ENCODE assay signal across 8 mouse cellular contexts in genomic region chr10:95514656-95515292, GRCm38 (mm10). TPM values are rescaled to one million over a fixed set of nuclear protein-coding genes. Genes with fewer than 3 reads are reported as not detected.
DNase-seq lines count a peak whose midpoint lies in the region; ATAC-seq and TF ChIP-seq lines count a peak whose summit lies in the region.

Gene Ube2n (plus strand): TSS chr10:95515145.

- H3K79me2 ChIP-seq in C2C12 (ENCODE audit: control insufficient read depth, insufficient read depth): peaks cover 54% of the 10 kb centered on the region
- H3K79me2 ChIP-seq in liver, adult 2 months (ENCODE audit: control insufficient read depth, insufficient read depth, low read length): peaks cover 9% of the 10 kb centered on the region; the same call in 1 of the 2 replicates
- H3K79me2 ChIP-seq in myocyte (ENCODE audit: control insufficient read depth, insufficient read depth): peaks cover 43% of the 10 kb centered on the region

- peak; percentile 95 for ATAC-seq in heart, embryonic 11.5 days (replicated peaks; ENCODE audit: insufficient number of reproducible peaks, low FRiP score, low TSS enrichment)
- peak; percentile 98 for ATAC-seq in kidney, embryonic 16.5 days (ENCODE audit: low FRiP score, low TSS enrichment)

- H3K36me3 ChIP-seq in C2C12 (ENCODE audit: control insufficient read depth, insufficient read depth): peaks cover 30% of the 10 kb centered on the region
- H3K36me3 ChIP-seq in erythroblast, embryonic 14.5 days (ENCODE audit: control insufficient read depth): peaks cover 16% of the 10 kb centered on the region
- no peaks in the 10 kb centered on the region for H3K36me3 ChIP-seq in heart, embryonic 11.5 days (ENCODE audit: control insufficient read depth, insufficient read depth, low read length)
- no peaks in the 10 kb centered on the region for H3K36me3 ChIP-seq in kidney, embryonic 16.5 days (ENCODE audit: insufficient read depth, low read length)
- H3K36me3 ChIP-seq in liver, adult 2 months (ENCODE audit: control insufficient read depth, insufficient read depth, low read length): no peaks in the 10 kb centered on the region
- peaks cover 4% of the 10 kb centered on the region for H3K36me3 ChIP-seq in myocyte (ENCODE audit: control insufficient read depth, insufficient read depth)
- H3K36me3 ChIP-seq in splenic B cell, adult 2 months (ENCODE audit: control insufficient read depth, insufficient read depth, low read length, poor library complexity, severe bottlenecking): no peaks in the 10 kb centered on the region

- peaks cover 3% of the 10 kb centered on the region; the same call in 1 of the 2 replicates for H3K9me3 ChIP-seq in erythroblast, embryonic 14.5 days (ENCODE audit: control insufficient read depth, low read length)
- H3K9me3 ChIP-seq in heart, embryonic 11.5 days (replicated peaks; ENCODE audit: control insufficient read depth, low read length): no peaks in the 10 kb centered on the region
- no peaks in the 10 kb centered on the region for H3K9me3 ChIP-seq in kidney, embryonic 16.5 days (ENCODE audit: low read length)

- peak within 1 kb of the TSS; percentile 96 for H3ac ChIP-seq in C2C12 (ENCODE audit: control insufficient read depth, insufficient read length, low read depth)
- peak within 1 kb of the TSS; percentile 89 for H3ac ChIP-seq in myocyte (ENCODE audit: control insufficient read depth, insufficient read length)

- peaks cover 48% of the 10 kb centered on the region for H3K79me3 ChIP-seq in C2C12 (ENCODE audit: low read depth)

- no peaks in the 10 kb centered on the region for H3K27me3 ChIP-seq in C2C12 (ENCODE audit: control insufficient read depth, insufficient read depth, insufficient read length)
- H3K27me3 ChIP-seq in erythroblast, embryonic 14.5 days (ENCODE audit: control insufficient read depth): no peaks in the 10 kb centered on the region; the same call in 1 of the 2 replicates
- no peaks in the 10 kb centered on the region for H3K27me3 ChIP-seq in heart, embryonic 11.5 days (ENCODE audit: control insufficient read depth, insufficient read depth, low read length)
- no peaks in the 10 kb centered on the region for H3K27me3 ChIP-seq in kidney, embryonic 16.5 days (ENCODE audit: insufficient read depth, low read length)
- no peaks in the 10 kb centered on the region for H3K27me3 ChIP-seq in liver, adult 2 months (ENCODE audit: control insufficient read depth, insufficient read depth, low read length)
- no peaks in the 10 kb centered on the region for H3K27me3 ChIP-seq in myocyte (ENCODE audit: control insufficient read depth, insufficient read depth, insufficient read length)
- H3K27me3 ChIP-seq in splenic B cell, adult 2 months (ENCODE audit: control insufficient read depth, insufficient read depth, low read length, poor library complexity, severe bottlenecking): no peaks in the 10 kb centered on the region

- TF ChIP-seq POLR2A in brain, embryonic 14.5 days (IDR thresholded peaks at IDR 0.05; ENCODE audit: borderline replicate concordance, extremely low read depth, insufficient read depth, insufficient read length, poor library complexity, severe bottlenecking): peak; percentile 91
- TF ChIP-seq POLR2A in liver, adult 2 months (IDR thresholded peaks at IDR 0.05; ENCODE audit: extremely low read depth, insufficient read depth, low read length): peak; percentile 74
- TF ChIP-seq POLR2A in myocyte (IDR thresholded peaks at IDR 0.05; ENCODE audit: insufficient read length, low read depth): peak; percentile 89

- DNase-seq in brain, embryonic 14.5 days (ENCODE audit: low read depth): peak; percentile 100
- peak; percentile 90 for DNase-seq in liver, adult 2 months (ENCODE audit: extremely low read depth, low read depth, low spot score)
- DNase-seq in splenic B cell, adult 2 months (ENCODE audit: low read depth, low spot score): peak; percentile 96

- peak within 1 kb of the TSS; percentile 96 for H3K4me3 ChIP-seq in C2C12 (ENCODE audit: insufficient read depth, poor library complexity, severe bottlenecking)
- H3K4me3 ChIP-seq in erythroblast, embryonic 14.5 days (replicated peaks): peak within 1 kb of the TSS; percentile 97
- peak within 1 kb of the TSS; percentile 99 for H3K4me3 ChIP-seq in heart, embryonic 11.5 days (ENCODE audit: low read depth, low read length)
- peak within 1 kb of the TSS; percentile 95 for H3K4me3 ChIP-seq in kidney, embryonic 16.5 days (ENCODE audit: low read length)
- H3K4me3 ChIP-seq in liver, adult 2 months (ENCODE audit: insufficient read depth, low read depth, low read length): peak within 1 kb of the TSS; percentile 75
- H3K4me3 ChIP-seq in myocyte: peak within 1 kb of the TSS; percentile 65

- H3K4me1 ChIP-seq in erythroblast, embryonic 14.5 days (ENCODE audit: control insufficient read depth): peaks cover 39% of the 10 kb centered on the region
- H3K4me1 ChIP-seq in heart, embryonic 11.5 days (ENCODE audit: control insufficient read depth, insufficient read depth, low read length): peaks cover 8% of the 10 kb centered on the region; the same call in 1 of the 2 replicates
- peaks cover 13% of the 10 kb centered on the region for H3K4me1 ChIP-seq in kidney, embryonic 16.5 days (ENCODE audit: insufficient read depth, low read length)
- H3K4me1 ChIP-seq in liver, adult 2 months (ENCODE audit: control insufficient read depth, insufficient read depth, low read length): peaks cover 5% of the 10 kb centered on the region

- H3K9ac ChIP-seq in heart, embryonic 11.5 days (ENCODE audit: low read depth, low read length): peak within 1 kb of the TSS; percentile 99
- H3K9ac ChIP-seq in kidney, embryonic 16.5 days (replicated peaks; ENCODE audit: low read length): peak within 1 kb of the TSS; percentile 98
- H3K9ac ChIP-seq in liver, adult 2 months (ENCODE audit: low read depth, low read length): peak within 1 kb of the TSS; percentile 83

- peak within 1 kb of the TSS; percentile 98 for H3K27ac ChIP-seq in heart, embryonic 11.5 days (ENCODE audit: low read depth, low read length)
- peak within 1 kb of the TSS; percentile 99 for H3K27ac ChIP-seq in kidney, embryonic 16.5 days (ENCODE audit: low read length)
- H3K27ac ChIP-seq in liver, adult 2 months (replicated peaks; ENCODE audit: insufficient read depth, low read depth, low read length): peak within 1 kb of the TSS; percentile 82

- no peak for TF ChIP-seq CTCF in C2C12 (IDR thresholded peaks at IDR 0.05; ENCODE audit: control insufficient read depth, insufficient read depth, insufficient read length)
- no peak for TF ChIP-seq CTCF in brain, embryonic 14.5 days (IDR thresholded peaks at IDR 0.05; ENCODE audit: borderline replicate concordance, extremely low read depth, insufficient read depth, insufficient read length)
- no peak for TF ChIP-seq CTCF in liver, adult 2 months (IDR thresholded peaks at IDR 0.05; ENCODE audit: low read depth, low read length)

- peak within 1 kb of the TSS; percentile 67 for H3K4me2 ChIP-seq in heart, embryonic 11.5 days
- H3K4me2 ChIP-seq in kidney, embryonic 16.5 days (replicated peaks; ENCODE audit: low read depth, low read length): peak within 1 kb of the TSS; percentile 70
- H3K4me2 ChIP-seq in myocyte (ENCODE audit: low read depth): peak within 1 kb of the TSS; percentile 92

- under 1% methylated on average over 81 of the region's 81 CpGs for WGBS in heart, embryonic 11.5 days (ENCODE audit: insufficient replicate concordance)
- under 1% methylated on average over 81 of the region's 81 CpGs for WGBS in kidney, embryonic 16.5 days
- under 1% methylated on average over 75 of the region's 81 CpGs for WGBS in liver, adult 2 months

TF ChIP-seq in C2C12, 6 proteins besides CTCF, POLR2A, EP300 and RAD21:
- no peak for TF ChIP-seq MYOG (IDR thresholded peaks at IDR 0.05; ENCODE audit: control insufficient read depth, extremely low read depth, insufficient read length)
- TF ChIP-seq MAX (IDR thresholded peaks at IDR 0.05): peak; percentile 77

TF ChIP-seq in myocyte, 11 proteins besides CTCF, POLR2A, EP300 and RAD21:
- TF ChIP-seq CEBPB (IDR thresholded peaks at IDR 0.05; ENCODE audit: insufficient read depth, poor library complexity, severe bottlenecking) (no peak), REST (IDR thresholded peaks at IDR 0.05; ENCODE audit: insufficient read depth, insufficient read length) (peak; percentile 49), TCF3 (IDR thresholded peaks at IDR 0.05; ENCODE audit: insufficient read length, low read depth) (no peak), MYOD1 (IDR thresholded peaks at IDR 0.05; ENCODE audit: control insufficient read depth in 1 of 3, insufficient read length in 2 of 3, low read depth in 2 of 3) (peak in 1 of 3 experiments; percentile 0), POLR2AphosphoS2 (IDR thresholded peaks at IDR 0.05; ENCODE audit: insufficient read length, low read depth) (peak; percentile 89), TCF12 (IDR thresholded peaks at IDR 0.05; ENCODE audit: insufficient read depth, poor library complexity, severe bottlenecking) (no peak), MAX (IDR thresholded peaks at IDR 0.05; ENCODE audit: low read depth) (no peak), USF1 (IDR thresholded peaks at IDR 0.05; ENCODE audit: low read depth) (no peak), E2F4 (IDR thresholded peaks at IDR 0.05; ENCODE audit: insufficient read depth) (peak; percentile 5), MYOG (IDR thresholded peaks at IDR 0.05; ENCODE audit: control insufficient read depth in 1 of 3, insufficient read depth in 1 of 3, insufficient read length in 2 of 3, low read depth in 2 of 3) (peak in 2 of 3 experiments; percentile 5 to 35), SRF (IDR thresholded peaks at IDR 0.05; ENCODE audit: control insufficient read depth, insufficient read length, low read depth) (peak; percentile 24)

RNA-seq across cellular contexts. Expression of gene Ube2n, which starts in this region (rescaled TPM):
- polyA plus RNA-seq in C2C12 (2012; fragmentation: generic; extraction: Trizol) (168 TPM), myocyte (2012; fragmentation: generic; extraction: Trizol) (157 TPM)
- polyA plus RNA-seq in brain, embryonic 14.5 days (2012; rRNA removed): 231 and 242 TPM in 2 replicates
- polyA plus RNA-seq in erythroblast, embryonic 14.5 days (2012): 4.4 and 6.9 TPM in 2 replicates
- polyA plus RNA-seq in heart, embryonic 11.5 days (2014; fragmentation: Nextera tagmentation; extraction: Ambion mirVana): 319 and 322 TPM in 2 replicates
- 338 and 353 TPM in 2 replicates for polyA plus RNA-seq in kidney, embryonic 16.5 days (2015; fragmentation: Nextera tagmentation; extraction: Ambion mirVana)
- 29.6 and 34.1 TPM in 2 replicates for total RNA-seq in liver, adult 2 months (2014; rRNA removed)
- polyA plus RNA-seq in liver, adult 2 months (2012; rRNA removed): 19.1 and 19.2 TPM in 2 replicates

Comparison
In these comparisons a context has a peak if more than half of its experiments do, and no peak if none do; other contexts are left out.
1. Peak in every context shown above with its lines: DNase-seq, ATAC-seq, H3K4me3 ChIP-seq and H3K27ac ChIP-seq.